Mouse (Mus musculus) CH12.LX (cell line): Measurements from ENCODE around the gene Zfp839. TPM values are rescaled to one million over a fixed set of nuclear protein-coding genes. Genes with fewer than 3 reads are reported as not detected.

ENCODE experiments used
- DNase-seq: peaks from one replicate; pipeline ENCODE4 v3.0.0-alpha.2; 2013; ENCODE audit errors: extremely low read depth
- H3K27ac ChIP-seq: 2 replicates; pipeline ENCODE4 v1.5.1; 2012; ENCODE audit warnings: low read depth, mild to moderate bottlenecking, control low read depth, moderate library complexity; ENCODE audit not compliant: insufficient read depth
- H3K27me3 ChIP-seq: replicated peaks from 2 replicates; pipeline ENCODE3; 2012; ENCODE audit warnings: inconsistent platforms
- H3K36me3 ChIP-seq, 2 experiments: replicated peaks in 1 of 2; 2 replicates each; pipeline versions ENCODE3 to v1.6.1; 2012; ENCODE audit warnings: inconsistent platforms in 1 of 2, low read length in 1 of 2, mild to moderate bottlenecking in 1 of 2, mixed read lengths in 1 of 2, moderate library complexity in 1 of 2; ENCODE audit not compliant: control insufficient read depth in 1 of 2, insufficient read depth in 1 of 2
- H3K4me1 ChIP-seq, 2 experiments: 2 replicates each; pipeline ENCODE4 v1.6.1; 2012; ENCODE audit warnings: inconsistent platforms in 1 of 2, moderate library complexity in 1 of 2; ENCODE audit not compliant: insufficient read depth in 2 of 2, control insufficient read depth in 1 of 2
- H3K4me2 ChIP-seq: 2 replicates; pipeline ENCODE4 v1.6.1; 2012; ENCODE audit warnings: low read depth, mild to moderate bottlenecking, control low read depth; ENCODE audit not compliant: poor library complexity, insufficient read depth, severe bottlenecking
- H3K4me3 ChIP-seq, 3 experiments: fragments of 150-350 bp in 1 of 3; sonication (generic) in 1 of 3; replicated peaks in 1 of 3; 2 replicates each; pipeline versions ENCODE3 to v1.5.1; 2011 to 2012; ENCODE audit warnings: low read depth in 2 of 3, low read length in 2 of 3, mild to moderate bottlenecking in 2 of 3, moderate library complexity in 2 of 3, control low read depth in 1 of 3, improper control_type of control experiment in 1 of 3, inconsistent platforms in 1 of 3, mixed read lengths in 1 of 3; ENCODE audit not compliant: poor library complexity in 1 of 3
- H3K79me2 ChIP-seq: replicated peaks from 2 replicates; pipeline ENCODE4 v1.6.1; 2012; ENCODE audit warnings: mild to moderate bottlenecking, moderate library complexity; ENCODE audit not compliant: control insufficient read depth, poor library complexity, insufficient read depth, severe bottlenecking; ENCODE audit errors: extremely low read depth
- H3K9ac ChIP-seq: 2 replicates; pipeline ENCODE4 v1.6.1; 2012; ENCODE audit warnings: low read depth, mild to moderate bottlenecking, control low read depth, moderate library complexity; ENCODE audit not compliant: insufficient read depth
- H3K9me3 ChIP-seq: replicated peaks from 2 replicates; pipeline ENCODE3; 2012; ENCODE audit warnings: low read length, inconsistent platforms, mixed read lengths
- E2F4 ChIP-seq: IDR thresholded peaks from 2 replicates; pipeline ENCODE4 v1.6.1; 2011; ENCODE audit warnings: low read depth, low read length, improper control_type of control experiment; ENCODE audit not compliant: insufficient replicate concordance
- ELF1 ChIP-seq: IDR thresholded peaks from 2 replicates; pipeline ENCODE4 v1.6.1; 2014; ENCODE audit warnings: low read depth, mild to moderate bottlenecking, inconsistent platforms, low read length, improper control_type of control experiment
- GABPA ChIP-seq: IDR thresholded peaks from 2 replicates; pipeline ENCODE4 v1.6.1; 2012; ENCODE audit warnings: low read depth, low read length, improper control_type of control experiment, inconsistent platforms; ENCODE audit not compliant: insufficient replicate concordance
- HCFC1 ChIP-seq: IDR thresholded peaks from 2 replicates; pipeline ENCODE4 v1.6.1; 2012; ENCODE audit warnings: low read depth, mild to moderate bottlenecking, inconsistent platforms, low read length, improper control_type of control experiment
- KAT2A ChIP-seq: IDR thresholded peaks from 2 replicates; pipeline ENCODE4 v1.6.1; 2012; ENCODE audit warnings: low read length, improper control_type of control experiment, inconsistent platforms; ENCODE audit not compliant: insufficient replicate concordance
- MAFK ChIP-seq: IDR thresholded peaks from 2 replicates; pipeline ENCODE4 v1.6.1; 2011; ENCODE audit warnings: low read length, improper control_type of control experiment; ENCODE audit not compliant: insufficient replicate concordance
- MAZ ChIP-seq: IDR thresholded peaks from 2 replicates; pipeline ENCODE4 v1.6.1; 2012; ENCODE audit warnings: low read depth, mild to moderate bottlenecking, inconsistent platforms, low read length, improper control_type of control experiment, moderate library complexity
- MEF2A ChIP-seq: IDR thresholded peaks from 2 replicates; pipeline ENCODE4 v1.6.1; 2014; ENCODE audit warnings: low read depth, mild to moderate bottlenecking, inconsistent platforms, low read length, improper control_type of control experiment, borderline replicate concordance
- NELFE ChIP-seq: IDR thresholded peaks from 2 replicates; pipeline ENCODE4 v1.6.1; 2011; ENCODE audit warnings: low read depth, low read length, improper control_type of control experiment
- NRF1 ChIP-seq: IDR thresholded peaks from 2 replicates; pipeline ENCODE4 v1.6.1; 2014; ENCODE audit warnings: low read depth, mild to moderate bottlenecking, inconsistent platforms, low read length, improper control_type of control experiment, moderate library complexity
- POLR2A ChIP-seq: IDR thresholded peaks from 2 replicates; pipeline ENCODE4 v1.6.1; 2011; ENCODE audit warnings: low read depth, mild to moderate bottlenecking, improper control_type of control experiment, low read length
- SIN3A ChIP-seq: IDR thresholded peaks from 2 replicates; pipeline ENCODE4 v1.6.1; 2012; ENCODE audit warnings: low read length, improper control_type of control experiment, inconsistent platforms
- TBP ChIP-seq: conservative IDR thresholded peaks from 2 replicates; pipeline ENCODE4 v1.6.1; 2011; ENCODE audit warnings: low read depth, low read length, improper control_type of control experiment
- TCF12 ChIP-seq: IDR thresholded peaks from 2 replicates; pipeline ENCODE4 v1.6.1; 2014; ENCODE audit warnings: low read depth, mild to moderate bottlenecking, inconsistent platforms, low read length, improper control_type of control experiment
- ZMIZ1 ChIP-seq: IDR thresholded peaks from 2 replicates; pipeline ENCODE4 v1.6.1; 2012; ENCODE audit warnings: low read depth, mild to moderate bottlenecking, inconsistent platforms, low read length, improper control_type of control experiment
- ZNF384 ChIP-seq: IDR thresholded peaks from 2 replicates; pipeline ENCODE4 v1.6.1; 2012; ENCODE audit warnings: low read depth, low read length, improper control_type of control experiment, inconsistent platforms
- dilution Hi-C: fragments of 300-500 bp; cut with MboI; formaldehyde crosslinking; loops from 2 replicates; pipeline ENCODE4 v1.14.3; 2020; ENCODE audit warnings: low sequenced_read_pairs; ENCODE audit not compliant: extremely low pct_unique_long_range_greater_than_20kb, extremely low pct_ligation_motif_present
- in situ Hi-C: fragments of 300-500 bp; cut with MboI; formaldehyde crosslinking; loops from 3 replicates; pipeline ENCODE4 v1.14.3; 2019; ENCODE audit warnings: low sequenced_read_pairs, low pct_ligation_motif_present, low pct_unique_long_range_greater_than_20kb, mixed read lengths
- polyA plus RNA-seq: library from polyadenylated mRNA; unstranded; fragments of >175 nt; gene quantifications from 2 replicates; pipeline ENCODE4 v1.2.1, GENCODE M21; 2012; ENCODE audit warnings: low read depth; ENCODE audit not compliant: insufficient read length
- total RNA-seq, 2 experiments: library from RNA; depleted of rRNA; stranded (reverse); fragments of 300-350 nt in 1 of 2; fragments of >200 nt in 1 of 2; gene quantifications; 2 replicates each; pipeline ENCODE4 v1.2.3; 2012 to 2014

Gene Zfp839
- total and polyA plus RNA-seq, 3 experiments, result 3.7 to 9.2 (median 7.8) TPM

GRCm38 (mm10) chr12:110845131-110845880, 4.7 kb upstream of the Zfp839 start:
- Histone ChIP-seq H3K36me3 (no peaks in the 10 kb centered on the region), H3K79me2 (no peaks in the 10 kb centered on the region)
- in situ Hi-C loops, result loop anchor here (10.0 kb wide), 1 partner anchor 111 kb away; the partner anchor contains the start of gene Wdr20
- peak; percentile 99 for TF ChIP-seq TBP
- no peak for TF ChIP-seq GABPA
- TF ChIP-seq SIN3A, result peak; percentile 15; the same call in 1 of the 2 replicates
- TF ChIP-seq MEF2A, result 0 out of 2 replicates have a peak, but pooled peaks have one; percentile 15
- TF ChIP-seq TCF12, result 0 out of 2 replicates have a peak, but pooled peaks have one; percentile 22
- TF ChIP-seq KAT2A, result peak; percentile 73; the same call in 1 of the 2 replicates
- peak; percentile 94 for TF ChIP-seq MAFK
- TF ChIP-seq E2F4, result peak; percentile 70; the same call in 1 of the 2 replicates
- no peak for TF ChIP-seq ZNF384
- TF ChIP-seq POLR2A, result peak; percentile 44; the same call in 1 of the 2 replicates
- TF ChIP-seq ELF1, result peak; percentile 98
- 0 out of 2 replicates have a peak, but pooled peaks have one; percentile 3 for TF ChIP-seq MAZ
- TF ChIP-seq NRF1, result peak; percentile 71
- no peak for TF ChIP-seq HCFC1
- TF ChIP-seq, all 38 proteins: peak for 11
- H3K27ac ChIP-seq, result peak overlapping the region; percentile 40; the same call in 1 of the 2 replicates
- H3K9ac ChIP-seq, result peak overlapping the region; percentile 66; the same call in 1 of the 2 replicates
- peaks cover 3 to 28% of the 10 kb centered on the region in 2 experiments; a peak in 2 of 4 replicates for H3K4me1 ChIP-seq
- H3K4me3 ChIP-seq, result peak overlapping the region; percentile 61 to 68 (median 64)
- H3K9me3 ChIP-seq, result no peaks in the 10 kb centered on the region
- H3K27me3 ChIP-seq, result no peaks in the 10 kb centered on the region
- H3K4me2 ChIP-seq, result peak overlapping the region; percentile 82
- dilution Hi-C loops, result no loop called here
- peak; percentile 97 for DNase-seq

GRCm38 (mm10) chr12:110846191-110846765, 3.8 kb upstream of the Zfp839 start:
- Histone ChIP-seq H3K79me2 (0 out of 2 replicates have a peak, but pooled peaks cover 4% of the 10 kb centered on the region), H3K27me3 (no peaks in the 10 kb centered on the region), H3K27ac (no peak overlapping the region), H3K9ac (no peak overlapping the region), H3K9me3 (no peaks in the 10 kb centered on the region), H3K4me1 (peaks cover 5 to 29% of the 10 kb centered on the region in 2 experiments), H3K36me3 (no peaks in the 10 kb centered on the region), H3K4me3 (no peak overlapping the region), H3K4me2 (peak overlapping the region; percentile 73; the same call in 1 of the 2 replicates)
- DNase-seq, result no peak
- dilution Hi-C loops (no loop called here), in situ Hi-C loops (loop anchor here (10.0 kb wide), 1 partner anchor 111 kb away; the partner anchor contains the start of gene Wdr20)
- no peak for TF ChIP-seq TBP
- TF ChIP-seq MAZ, result no peak
- no peak for TF ChIP-seq ZMIZ1
- no peak for TF ChIP-seq NELFE
- no peak for TF ChIP-seq HCFC1
- TF ChIP-seq POLR2A, result no peak
- TF ChIP-seq MEF2A, result no peak
